Mouse (Mus musculus): ENCODE data around the gene Ankrd13b.

- no peak for TF ChIP-seq CTCF (IDR thresholded peaks at IDR 0.05; ENCODE audit: borderline replicate concordance, extremely low read depth, insufficient read depth, insufficient read length)
- no peak for TF ChIP-seq POLR2A (IDR thresholded peaks at IDR 0.05; ENCODE audit: borderline replicate concordance, extremely low read depth, insufficient read depth, insufficient read length, poor library complexity, severe bottlenecking)
Measured at GRCm38 (mm10) chr11:77529644-77530043, 40.2 kb upstream of the Ankrd13b start.
